Mouse (Mus musculus) brown adipose tissue, adult 24 weeks (tissue): ENCODE results near the gene Ndufc1. TPM values are rescaled to one million over a fixed set of nuclear protein-coding genes. Genes with fewer than 3 reads are reported as not detected.
"Not testable (repeated sequence)": the region's sequence is repeated elsewhere in the genome, so short reads cannot be mapped to it uniquely, and the experiment has no call there.

Source experiments
- H3K27ac ChIP-seq: fragments of 200-500 bp; replicated peaks from 2 replicates; pipeline ENCODE4 v1.5.1; 2012; ENCODE audit warnings: low read depth, mild to moderate bottlenecking, low read length
- H3K4me1 ChIP-seq: fragments of 200-500 bp; 2 replicates; pipeline ENCODE4 v1.6.1; 2012; ENCODE audit warnings: low read length, mixed read lengths; ENCODE audit not compliant: control insufficient read depth, insufficient read depth, insufficient read length
- H3K4me3 ChIP-seq: fragments of 200-500 bp; 2 replicates; pipeline ENCODE4 v1.5.1; 2012; ENCODE audit warnings: low read depth, mild to moderate bottlenecking, low read length, moderate library complexity; ENCODE audit not compliant: insufficient read depth
- polyA plus RNA-seq: library from polyadenylated mRNA; stranded (reverse); fragments of >200 nt; gene quantifications from 2 replicates; pipeline ENCODE4 v1.2.4, GENCODE M21; 2012; ENCODE audit not compliant: missing spikeins, insufficient read depth, insufficient read length

Gene Ndufc1
- polyA plus RNA-seq, 1 experiment = 1,941 TPM

- no peak overlapping the region for H3K27ac ChIP-seq
- H3K4me3 ChIP-seq = peak overlapping the region; percentile 54
- no peaks in the 10 kb centered on the region for H3K4me1 ChIP-seq
Observed at GRCm38 (mm10) chr3:51364703-51365516, 43.9 kb downstream of the Ndufc1 start.

DNA sequence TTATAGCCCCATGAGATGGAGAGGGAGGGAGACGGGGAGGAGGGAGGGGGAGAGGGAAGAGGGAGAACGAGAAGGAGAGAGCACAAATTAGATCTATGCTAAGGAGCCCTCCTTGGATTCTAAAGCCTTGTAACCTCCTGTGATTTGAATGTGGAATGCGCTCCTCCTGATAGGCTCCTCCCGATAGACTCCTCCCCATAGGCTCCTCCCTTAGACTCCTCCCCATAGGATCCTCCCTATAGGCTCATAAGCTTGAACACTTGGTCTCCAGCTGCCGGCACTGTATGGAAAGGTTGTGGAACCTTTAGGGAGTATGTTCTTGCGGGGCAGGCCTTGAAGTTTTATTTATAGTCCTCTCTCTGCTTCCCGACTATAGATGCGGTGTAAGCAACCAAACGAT lies 47.7 kb downstream of the Ndufc1 start:
- Histone ChIP-seq H3K4me1 (no peaks in the 10 kb centered on the region), H3K4me3 (no peak overlapping the region), H3K27ac (no peak overlapping the region)

GRCm38 (mm10) chr3:51359558-51360307 lies 49.1 kb downstream of the Ndufc1 start:
- no peak overlapping the region; the same call in 1 of the 2 replicates for H3K4me3 ChIP-seq
- H3K4me1 ChIP-seq = no peaks in the 10 kb centered on the region
- no peak overlapping the region for H3K27ac ChIP-seq

- Histone ChIP-seq H3K4me3 (peak overlapping the region; percentile 63), H3K27ac (no peak overlapping the region), H3K4me1 (no peaks in the 10 kb centered on the region)
Observed at GRCm38 (mm10) chr3:51358660-51359557, 49.9 kb downstream of the Ndufc1 start.

- H3K27ac ChIP-seq = no peak overlapping the region
- H3K4me1 ChIP-seq = no peaks in the 10 kb centered on the region
- H3K4me3 ChIP-seq = peak overlapping the region; percentile 63
Observed at GRCm38 (mm10) chr3:51358181-51358580, 50.6 kb downstream of the Ndufc1 start.

GRCm38 (mm10) chr3:51357624-51358023 lies 51.2 kb downstream of the Ndufc1 start:
- no peak overlapping the region for H3K27ac ChIP-seq
- H3K4me1 ChIP-seq = no peaks in the 10 kb centered on the region
- H3K4me3 ChIP-seq = no peak overlapping the region

DNA sequence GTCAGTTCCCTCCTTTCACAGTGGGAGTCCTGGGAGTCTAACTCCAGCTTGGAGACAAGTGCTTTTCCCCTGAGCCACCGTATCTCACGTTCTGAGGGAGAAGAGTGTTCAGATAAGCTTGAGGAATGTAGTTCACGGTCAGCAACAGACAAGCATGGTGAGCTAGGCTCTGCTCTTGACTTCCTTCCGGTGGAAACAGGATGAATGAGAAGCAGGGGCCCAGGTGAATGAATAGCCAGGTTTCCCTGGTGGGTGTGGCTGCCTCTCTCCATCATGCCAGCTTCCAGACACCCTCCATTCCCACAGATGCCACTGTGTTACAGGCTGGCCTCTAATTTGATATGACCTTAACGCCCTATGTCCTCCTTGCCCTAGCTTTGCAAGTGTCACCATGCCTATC lies 51.7 kb downstream of the Ndufc1 start:
- no peaks in the 10 kb centered on the region for H3K4me1 ChIP-seq
- no peak overlapping the region for H3K27ac ChIP-seq
- H3K4me3 ChIP-seq = no peak overlapping the region

- not testable (repeated sequence) for H3K27ac ChIP-seq
Observed at GRCm38 (mm10) chr3:51354956-51355355, 53.8 kb downstream of the Ndufc1 start.

More at GRCm38 (mm10) chr3:51354956-51355355, 53.8 kb downstream of the Ndufc1 start:
- not testable (repeated sequence) for H3K4me1 ChIP-seq, H3K4me3 ChIP-seq

Other genes with a start within 250 kb of the Ndufc1 start
- gene Noct, start 184.5 kb downstream of the Ndufc1 start, polyA plus RNA-seq = 16.9 and 38.8 TPM in 2 replicates
- gene Elf2, start 68.3 kb downstream of the Ndufc1 start, polyA plus RNA-seq = 20.0 and 24.1 TPM in 2 replicates
- gene Mgarp, start 12.2 kb downstream of the Ndufc1 start, polyA plus RNA-seq = not detected in 2 replicates
- 22.5 and 26.8 TPM in 2 replicates for gene Naa15, start 6.2 kb upstream of the Ndufc1 start, polyA plus RNA-seq
- 5.0 and 6.9 TPM in 2 replicates for gene Rab33b, start 74.9 kb upstream of the Ndufc1 start, polyA plus RNA-seq
- gene Setd7, start 151.9 kb upstream of the Ndufc1 start, polyA plus RNA-seq = 12.0 and 17.5 TPM in 2 replicates